ENCODE assay signal across 9 mouse cellular contexts in genomic region chr13:47916456-47916855, GRCm38 (mm10).
A peak's percentile ranks its signal among the peaks of the same experiment; 100 is the strongest.
DNase-seq lines count a peak whose midpoint lies in the region; ATAC-seq lines count a peak whose summit lies in the region.
"Had no signal": no experiment of that assay in that cellular context is flagged by ENCODE, and none has a peak within 500 bp of the region (broad histone marks: within the 10 kb centered on the region; RNA-seq: fewer than 3 reads in every experiment).

No protein-coding gene starts in this region.

- ATAC-seq in intestine, embryonic 16.5 days, result no peak

- H3K4me1 ChIP-seq in intestine, embryonic 16.5 days (ENCODE audit: control insufficient read depth, insufficient read depth, low read length), result no peaks in the 10 kb centered on the region

- DNase-seq in adrenal gland, postnatal 14 days, result peak; percentile 30
- no peak for DNase-seq in adrenal gland, adult 8-10 months
- peak; percentile 25 to 37 for DNase-seq in kidney, postnatal 25 days
- no peak for DNase-seq in kidney, adult 8-10 months
- DNase-seq in layer of hippocampus, adult 18-20 months (ENCODE audit: low spot score in 2 of 2), result peak; percentile 76 to 92
- DNase-seq in right cerebral cortex, postnatal 14 days, result peak; percentile 69
- no peak for DNase-seq in T-cell, adult 2 months (ENCODE audit: low spot score)

- H3K9me3 ChIP-seq in intestine, embryonic 16.5 days (ENCODE audit: control insufficient read depth, low read length), result 0 out of 2 replicates have a peak, but pooled peaks cover 3% of the 10 kb centered on the region

- H3K27me3 ChIP-seq in intestine, embryonic 16.5 days (replicated peaks; ENCODE audit: control insufficient read depth, insufficient read depth, low read length), result no peaks in the 10 kb centered on the region

- 70% methylated on average over 8 of the region's 8 CpGs for WGBS in intestine, embryonic 16.5 days

- no peak overlapping the region for H3K4me2 ChIP-seq in intestine, embryonic 16.5 days (ENCODE audit: low read depth, low read length)

- H3K27ac ChIP-seq in intestine, embryonic 16.5 days (ENCODE audit: low read length), result no peak overlapping the region
- H3K27ac ChIP-seq: liver, embryonic 14.5 days had no signal

- no peaks in the 10 kb centered on the region for H3K36me3 ChIP-seq in intestine, embryonic 16.5 days (ENCODE audit: control insufficient read depth, insufficient read depth, low read length)

- H3K4me3 ChIP-seq in intestine, embryonic 16.5 days (ENCODE audit: low read length), result no peak overlapping the region

- H3K9ac ChIP-seq in intestine, embryonic 16.5 days (ENCODE audit: low read depth, low read length), result no peak overlapping the region
- H3K9ac ChIP-seq: liver, embryonic 14.5 days had no signal

Comparison
In these comparisons a context has a peak if more than half of its experiments do, and no peak if none do; other contexts are left out.
1. DNase-seq: peak in adrenal gland, postnatal 14 days (single experiment), kidney, postnatal 25 days (2 of 2), layer of hippocampus, adult 18-20 months (2 of 2) and right cerebral cortex, postnatal 14 days (single experiment); none in adrenal gland, adult 8-10 months (single experiment), kidney, adult 8-10 months (0 of 2) and T-cell, adult 2 months (single experiment).